Mouse (Mus musculus): ENCODE measurements around the gene Pick1. TPM values are rescaled to one million over a fixed set of nuclear protein-coding genes. Genes with fewer than 3 reads are reported as not detected.

Pick1 gene
- polyA plus RNA-seq, 1 experiment: 20.7 TPM

DNA sequence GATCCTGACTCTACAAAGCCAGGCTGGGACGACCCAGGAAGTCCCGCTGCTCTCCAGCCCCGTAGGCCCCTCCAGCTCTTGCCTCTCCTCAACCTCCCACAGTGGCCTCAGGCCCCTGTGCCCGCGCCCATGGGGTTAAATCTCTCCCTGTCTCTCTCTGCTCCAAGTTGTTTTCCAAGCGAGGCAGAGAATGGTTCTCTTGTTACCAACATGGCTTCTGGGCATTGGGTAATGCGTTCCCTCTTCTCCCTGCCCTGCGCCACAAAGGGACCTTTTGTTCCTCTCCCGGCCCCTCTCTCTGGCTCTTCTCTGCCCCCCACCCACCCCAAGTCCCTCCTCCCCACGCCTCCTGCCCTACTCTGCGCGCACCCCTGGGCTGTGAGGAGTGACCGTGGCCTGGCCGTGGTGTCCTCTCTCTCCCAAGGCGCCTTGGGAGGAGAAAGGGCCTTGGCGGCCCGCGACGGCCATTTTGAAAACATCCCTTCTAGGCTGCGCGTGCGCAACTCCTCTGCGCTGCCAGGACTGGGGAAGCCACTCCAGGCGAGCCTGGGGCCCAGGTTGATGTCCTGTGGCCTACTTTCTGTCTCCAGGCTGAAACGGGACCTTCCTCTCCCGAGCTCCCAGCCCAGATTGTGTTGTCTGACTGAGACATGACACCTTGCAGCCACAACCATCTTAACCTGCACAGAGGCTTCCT lies 16.1 kb upstream of the Pick1 start:
- no peak for TF ChIP-seq GATA1 (IDR thresholded peaks at IDR 0.05; ENCODE audit: low read length)

DNA sequence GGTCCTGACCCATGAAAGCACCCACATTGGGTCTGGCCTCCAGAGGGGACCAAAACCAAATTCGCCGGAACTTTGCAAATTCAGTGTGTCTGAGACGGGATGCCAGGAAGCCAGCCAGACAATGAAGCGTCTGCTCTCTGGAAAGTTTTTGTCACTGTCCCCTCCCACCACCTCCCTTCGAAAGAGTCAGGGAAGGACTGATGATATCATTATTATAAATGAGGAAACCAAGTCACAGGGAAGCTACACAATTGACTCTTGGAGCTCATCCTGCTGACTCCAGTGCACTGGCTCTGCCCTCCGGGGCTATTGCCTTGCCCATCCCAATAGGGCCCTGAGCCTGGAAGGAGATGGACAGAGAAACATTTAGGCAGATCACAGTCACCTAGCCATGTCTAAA lies 15.4 kb upstream of the Pick1 start:
- TF ChIP-seq GATA1 (IDR thresholded peaks at IDR 0.05; ENCODE audit: low read length): no peak

- no peak for TF ChIP-seq GATA1 (IDR thresholded peaks at IDR 0.05; ENCODE audit: low read length)
Observed at GRCm38 (mm10) chr15:79216191-79216590, 12.8 kb upstream of the Pick1 start.

DNA sequence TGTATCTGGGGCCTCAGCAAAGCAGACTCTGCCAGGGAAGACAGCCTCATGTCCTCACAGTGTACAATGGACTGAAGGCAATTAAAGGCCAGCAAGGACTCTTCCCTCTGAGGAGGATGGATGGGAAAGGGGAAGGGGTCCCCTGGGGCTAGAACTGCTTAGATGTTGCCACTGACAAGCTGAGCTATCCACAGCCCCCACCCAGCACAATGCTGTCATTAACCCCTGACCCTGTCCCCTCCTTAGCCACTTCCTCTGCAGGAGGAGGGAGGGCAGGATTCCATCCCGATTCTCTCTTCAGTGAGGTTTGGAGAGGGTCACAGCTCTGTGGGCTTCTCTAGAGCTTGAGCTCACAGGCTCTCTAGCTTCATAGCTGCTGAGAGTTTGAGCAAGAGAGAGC lies 9.4 kb upstream of the Pick1 start:
- no peak for TF ChIP-seq GATA1 (IDR thresholded peaks at IDR 0.05; ENCODE audit: low read length)

DNA sequence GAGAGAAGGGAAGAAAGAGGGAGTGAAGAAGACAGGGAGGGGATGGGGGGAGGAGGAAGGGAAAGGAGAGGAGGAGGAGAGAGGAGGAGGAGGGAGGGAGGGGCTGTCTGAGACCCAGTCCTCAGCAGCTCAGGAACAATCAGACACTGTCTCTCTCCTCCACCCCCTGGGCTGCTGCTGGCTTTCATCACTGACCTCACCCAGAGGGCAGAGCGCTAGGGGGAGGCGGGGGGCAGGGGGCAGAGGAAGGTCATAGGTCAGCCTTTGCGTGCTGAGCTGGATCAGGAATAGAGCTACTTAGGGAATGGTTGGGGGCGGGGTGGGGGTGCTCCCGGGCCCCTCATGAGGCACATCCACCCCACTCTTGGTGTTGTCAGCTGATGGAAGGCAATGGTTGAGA lies 5.3 kb upstream of the Pick1 start:
- TF ChIP-seq GATA1 (IDR thresholded peaks at IDR 0.05; ENCODE audit: low read length): no peak

DNA sequence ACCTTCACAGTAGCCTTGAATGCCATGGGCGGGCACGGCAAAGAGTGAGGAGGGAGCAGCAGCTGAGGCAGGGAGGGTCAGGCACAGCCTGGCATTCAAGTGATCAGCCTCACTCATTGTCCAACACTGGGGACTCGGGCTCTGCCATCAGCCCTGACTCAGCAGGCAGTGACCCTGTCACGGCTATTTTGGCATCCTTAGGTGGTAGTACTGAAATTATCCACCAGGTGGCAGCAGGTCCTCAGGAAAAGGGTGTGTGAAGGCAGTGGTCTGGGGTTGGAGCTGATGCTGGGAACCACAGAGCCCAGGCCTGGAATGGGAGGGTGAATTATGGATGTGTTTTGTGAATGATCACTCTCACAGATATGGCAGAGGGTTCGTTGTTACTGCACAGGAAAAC lies 4.3 kb upstream of the Pick1 start:
- TF ChIP-seq GATA1 (IDR thresholded peaks at IDR 0.05; ENCODE audit: low read length): no peak

DNA sequence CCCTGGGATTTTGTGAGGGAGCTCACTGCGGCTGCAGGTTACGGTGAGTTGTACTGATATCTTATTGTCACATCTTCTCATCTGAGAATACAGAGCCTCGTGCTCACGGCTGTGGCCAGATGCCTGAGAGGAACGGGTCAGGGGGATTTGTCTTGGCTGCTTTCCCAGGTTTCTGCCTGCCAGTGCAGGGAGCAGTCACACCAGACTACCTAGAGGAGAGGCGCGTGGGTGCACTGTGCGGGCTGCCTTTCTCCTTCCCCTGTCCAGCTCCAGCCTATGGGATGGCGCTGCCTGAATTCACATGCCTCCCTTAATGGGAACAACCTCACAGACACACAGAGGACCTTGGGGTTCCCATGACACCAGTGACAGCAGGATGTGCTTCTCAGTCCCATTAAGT lies 6.3 kb downstream of the Pick1 start:
- no peak for TF ChIP-seq GATA1 (IDR thresholded peaks at IDR 0.05; ENCODE audit: low read length)

- no peak for TF ChIP-seq GATA1 (IDR thresholded peaks at IDR 0.05; ENCODE audit: low read length)
Observed at GRCm38 (mm10) chr15:79238036-79238435, 9.1 kb downstream of the Pick1 start.

DNA sequence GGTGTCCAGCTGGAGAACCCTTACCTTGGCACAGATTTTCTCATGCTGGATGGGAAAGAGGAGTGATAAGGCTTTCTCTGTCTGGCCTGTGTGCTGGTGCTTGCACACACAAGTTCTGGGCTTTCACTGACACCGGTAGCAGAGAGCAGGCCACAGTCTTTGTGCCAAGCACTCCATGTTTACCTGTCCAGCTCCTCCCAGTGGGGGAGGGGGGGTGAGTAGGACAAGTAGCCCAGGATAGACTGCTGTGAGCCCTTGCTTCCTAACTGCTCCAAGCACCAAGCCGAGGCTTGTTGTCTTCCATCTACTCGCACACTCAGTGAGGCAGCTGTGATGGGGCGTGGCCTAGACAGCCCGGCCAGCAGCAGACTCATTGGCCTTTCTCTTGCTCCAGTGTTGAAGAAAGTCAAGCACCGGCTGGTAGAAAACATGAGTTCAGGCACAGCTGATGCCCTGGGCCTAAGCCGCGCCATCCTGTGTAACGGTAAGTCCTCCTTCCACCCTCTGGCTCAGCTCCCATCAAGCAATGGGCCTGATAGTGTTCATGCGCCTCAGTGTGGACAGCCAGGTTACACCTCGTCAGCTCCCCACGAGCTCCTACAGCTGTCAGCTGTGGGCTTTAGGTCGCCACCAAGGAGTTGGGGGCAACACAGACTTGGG lies 13.7 kb downstream of the Pick1 start:
- TF ChIP-seq GATA1 (IDR thresholded peaks at IDR 0.05; ENCODE audit: low read length): no peak

DNA sequence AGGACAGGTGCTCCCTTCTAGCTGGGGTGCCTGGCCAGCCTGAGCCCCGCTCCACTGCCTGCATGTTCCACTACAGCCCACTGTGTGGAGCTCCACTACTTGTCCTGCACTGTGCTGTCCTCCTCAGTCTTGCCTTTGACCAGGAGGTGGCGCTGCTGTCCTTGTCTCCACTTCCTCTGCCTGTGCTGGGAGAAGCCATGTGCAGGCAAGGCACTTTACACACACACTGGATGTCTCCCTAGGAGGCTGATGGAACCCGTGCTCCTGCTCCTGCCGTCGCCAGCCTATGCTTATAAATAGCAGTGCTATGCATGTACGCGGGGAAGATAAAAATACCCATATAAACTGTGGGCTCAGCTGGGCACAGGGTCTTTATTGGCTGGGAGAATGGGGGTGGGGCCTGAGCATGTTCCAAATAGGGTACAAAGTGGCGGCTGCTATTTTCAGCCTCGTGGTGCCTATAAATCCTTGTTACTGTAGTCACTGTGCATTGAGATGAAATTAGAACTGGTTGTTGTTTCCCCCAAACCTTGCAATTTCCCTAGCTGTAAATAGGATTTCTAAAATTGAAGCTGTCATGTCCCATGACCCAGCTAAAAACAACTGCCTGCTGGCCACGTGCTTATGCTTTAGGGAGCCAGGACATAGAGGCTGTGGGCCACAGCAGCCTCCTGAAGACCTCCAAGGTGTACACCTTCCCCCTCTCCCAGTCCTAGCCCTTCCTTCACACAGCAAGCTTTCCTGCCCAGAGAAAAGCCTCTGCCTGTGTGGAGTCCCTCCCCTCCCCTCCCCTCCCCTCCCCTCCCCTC lies 14.5 kb downstream of the Pick1 start:
- TF ChIP-seq GATA1 (IDR thresholded peaks at IDR 0.05; ENCODE audit: low read length): no peak

- TF ChIP-seq GATA1 (IDR thresholded peaks at IDR 0.05; ENCODE audit: low read length): no peak
Observed at GRCm38 (mm10) chr15:79244071-79244893, 15.3 kb downstream of the Pick1 start.

- no peak for TF ChIP-seq GATA1 (IDR thresholded peaks at IDR 0.05; ENCODE audit: low read length)
Observed at GRCm38 (mm10) chr15:79245321-79245720, 16.3 kb downstream of the Pick1 start.

- no peak for TF ChIP-seq GATA1 (IDR thresholded peaks at IDR 0.05; ENCODE audit: low read length)
Observed at GRCm38 (mm10) chr15:79250236-79250635, 21.3 kb downstream of the Pick1 start.

DNA sequence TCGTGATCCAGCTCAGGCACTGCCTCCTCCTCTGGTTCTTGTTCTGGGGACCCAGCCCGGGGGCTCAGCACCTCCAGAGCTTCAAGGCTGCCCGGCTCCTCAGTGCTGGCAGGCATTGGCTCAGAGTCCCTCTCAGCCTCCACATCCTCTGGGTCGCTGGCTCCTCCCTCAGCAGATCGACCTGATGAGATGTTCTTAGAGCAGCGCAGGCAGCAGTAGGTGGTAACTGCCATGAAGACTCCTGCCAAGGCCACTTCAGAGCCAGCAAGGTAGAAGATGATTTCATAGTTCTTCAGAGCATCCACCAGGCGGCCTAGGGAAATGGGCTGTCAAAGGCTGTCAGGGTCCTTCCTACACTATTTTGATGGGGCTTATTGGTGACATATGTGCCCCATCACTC lies 22.2 kb downstream of the Pick1 start:
- no peak for TF ChIP-seq GATA1 (IDR thresholded peaks at IDR 0.05; ENCODE audit: low read length)

DNA sequence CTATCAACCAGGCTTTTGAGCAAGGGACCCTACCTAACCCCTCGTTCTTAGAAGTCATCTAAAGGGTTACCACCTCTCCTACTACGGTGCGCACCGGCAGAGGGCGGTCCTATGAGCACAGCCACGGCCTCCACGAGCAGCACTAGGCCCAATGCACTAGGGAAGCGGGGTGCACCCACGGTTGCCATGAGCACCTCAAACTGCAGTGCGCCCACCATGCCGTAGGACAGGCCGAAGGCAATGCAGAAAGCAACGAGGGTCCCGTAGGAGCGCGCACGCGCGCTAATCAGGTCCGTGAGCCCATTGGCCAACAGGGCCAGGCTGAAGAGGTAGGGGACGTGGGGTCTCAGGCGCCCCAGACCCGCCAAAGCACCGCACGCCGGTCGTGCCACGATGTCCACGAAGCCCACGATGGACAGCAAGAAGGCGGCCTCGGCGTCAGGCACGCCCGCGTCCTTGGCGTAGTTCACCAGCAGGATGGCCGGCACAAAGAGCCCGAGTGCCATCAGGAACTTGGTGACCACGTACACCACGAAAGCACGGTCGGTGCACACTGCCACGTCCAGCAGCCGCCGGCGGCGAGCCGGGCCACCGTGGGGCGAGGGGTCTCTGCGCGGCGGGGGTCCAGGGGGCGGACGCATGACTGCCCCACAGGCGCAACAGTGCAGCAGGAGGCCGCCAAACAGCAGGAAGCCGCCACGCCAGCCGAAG lies 23.0 kb downstream of the Pick1 start:
- no peak for TF ChIP-seq GATA1 (IDR thresholded peaks at IDR 0.05; ENCODE audit: low read length)

Measured in G1E-ER4 (cell line).